Mouse (Mus musculus) cortical plate, adult 2 months (tissue): Measurements from ENCODE around the gene Rgp1. TPM values are rescaled to one million over a fixed set of nuclear protein-coding genes. Genes with fewer than 3 reads are reported as not detected.
A peak's percentile ranks its signal among the peaks of the same experiment; 100 is the strongest.

ENCODE experiments used
- H3K27ac ChIP-seq: fragments of 200-500 bp; 2 replicates; pipeline ENCODE4 v1.5.1; 2012; ENCODE audit warnings: low read length, control low read depth, inconsistent platforms; ENCODE audit not compliant: insufficient read depth
- H3K4me1 ChIP-seq: fragments of 200-500 bp; 2 replicates; pipeline ENCODE4 v1.6.1; 2011; ENCODE audit warnings: low read length; ENCODE audit not compliant: control insufficient read depth, insufficient read depth
- H3K4me3 ChIP-seq: fragments of 200-500 bp; 2 replicates; pipeline ENCODE4 v1.5.1; 2011; ENCODE audit warnings: mild to moderate bottlenecking, low read length, control low read depth; ENCODE audit not compliant: insufficient read depth
- CTCF ChIP-seq: fragments of 200-500 bp; IDR thresholded peaks from 2 replicates; pipeline ENCODE4 v1.5.1; 2011; ENCODE audit warnings: mild to moderate bottlenecking, control low read depth, low read length; ENCODE audit not compliant: insufficient read depth; ENCODE audit errors: extremely low read depth
- POLR2A ChIP-seq: fragments of 200-500 bp; IDR thresholded peaks from 2 replicates; pipeline ENCODE4 v1.6.1; 2011; ENCODE audit warnings: mild to moderate bottlenecking, low read length, control low read depth; ENCODE audit not compliant: insufficient read depth; ENCODE audit errors: extremely low read depth
- polyA plus RNA-seq: library from polyadenylated mRNA; depleted of rRNA; stranded (reverse); fragments of >200 nt; gene quantifications from 2 replicates; pipeline ENCODE4 v1.2.3, GENCODE M21; 2012

The Rgp1 gene
- polyA plus RNA-seq, 1 experiment = 38.8 TPM

DNA sequence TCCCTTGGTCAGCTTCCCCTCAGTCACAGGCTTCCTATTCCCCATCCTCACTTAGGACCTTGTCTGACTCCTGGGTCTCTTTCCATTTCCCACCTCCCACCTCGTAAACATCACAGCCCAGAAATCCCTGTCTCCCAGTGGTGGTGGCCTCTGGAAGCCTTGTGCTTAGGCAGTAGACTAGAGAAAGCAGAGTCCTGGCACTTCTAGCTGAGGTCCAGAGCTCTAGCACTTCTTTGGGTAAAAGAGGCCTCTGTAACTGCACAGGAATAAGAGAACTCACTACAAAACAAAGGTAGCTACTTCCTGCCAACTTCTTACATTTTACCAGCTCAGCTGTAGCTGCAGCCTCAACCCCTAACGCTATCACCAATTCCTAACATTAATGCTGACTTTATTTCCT is 17.5 kb upstream of the Rgp1 start:
- peak overlapping the region; percentile 15 for H3K4me3 ChIP-seq
- H3K4me1 ChIP-seq = peaks cover 10% of the 10 kb centered on the region

DNA sequence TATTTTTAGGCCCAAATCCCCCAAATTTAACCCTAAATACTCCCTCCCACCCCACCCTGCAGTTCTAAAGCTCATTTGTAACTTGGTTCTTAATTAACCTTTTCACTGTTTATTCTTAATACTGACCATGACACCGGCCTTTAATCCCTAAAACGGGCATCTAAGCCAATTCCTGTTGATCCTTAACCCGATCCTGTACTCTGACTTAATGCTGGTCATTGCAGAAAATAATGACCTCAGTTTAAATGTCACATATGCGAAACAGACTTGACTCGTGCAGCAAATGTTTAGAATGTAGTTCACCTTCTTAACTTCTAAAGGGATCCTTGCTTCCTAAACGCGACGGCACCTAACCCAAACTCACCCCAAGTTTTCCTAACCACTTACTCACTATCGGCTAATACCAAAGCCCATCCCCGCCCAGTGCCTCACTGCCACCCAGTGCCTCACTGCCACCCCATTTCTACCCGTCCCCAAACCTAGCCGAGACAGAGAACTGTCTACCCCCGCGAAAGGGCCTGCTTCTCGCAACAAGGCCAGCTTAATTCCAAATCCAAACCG is 17.0 kb upstream of the Rgp1 start:
- TF ChIP-seq CTCF = no peak
- TF ChIP-seq POLR2A = no peak
- peak overlapping the region; percentile 71 for H3K4me3 ChIP-seq
- peaks cover 10% of the 10 kb centered on the region for H3K4me1 ChIP-seq
- H3K27ac ChIP-seq = peak overlapping the region; percentile 30

More for the DNA sequence above, 17.5 kb upstream of the Rgp1 start:
- TF ChIP-seq POLR2A = no peak
- H3K27ac ChIP-seq = no peak overlapping the region

DNA sequence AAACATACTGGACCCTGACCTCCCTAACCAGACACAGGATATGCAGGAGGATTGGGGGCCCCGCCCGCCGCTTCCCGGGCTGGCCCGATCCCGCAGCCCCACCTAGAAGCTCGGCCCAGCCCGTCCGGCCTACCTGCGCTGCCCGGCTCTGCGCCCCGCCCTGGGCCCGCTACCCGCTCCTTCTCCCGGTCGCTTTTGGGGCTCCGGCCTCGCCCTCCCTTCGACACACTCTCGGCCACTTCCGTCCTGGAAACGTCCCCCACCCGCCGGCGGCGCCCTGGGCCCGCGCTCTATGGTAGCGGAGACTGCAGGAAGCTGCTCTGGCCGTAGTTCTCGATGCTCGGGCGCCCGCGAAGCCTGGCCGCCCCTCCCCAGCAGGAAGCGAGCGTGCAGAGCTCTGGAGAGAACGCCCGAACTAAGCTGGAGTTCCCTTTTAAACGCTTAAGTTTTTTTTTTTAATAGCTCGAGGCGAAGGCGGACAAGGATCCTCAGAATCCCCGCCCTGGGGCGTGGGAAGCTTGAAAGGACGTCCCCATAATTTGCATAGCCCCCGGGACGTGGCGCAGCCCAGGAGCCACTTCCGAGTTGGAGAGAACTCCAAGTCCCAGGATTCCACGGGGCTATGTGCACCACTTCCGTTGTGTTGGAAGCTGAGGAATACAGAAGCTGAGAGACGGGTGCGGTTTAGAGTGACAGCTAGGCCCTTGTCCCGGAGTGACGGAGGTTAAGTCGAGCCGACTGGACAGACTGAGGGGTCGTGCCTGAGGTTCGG is 16.3 kb upstream of the Rgp1 start, which contains the start of the genes Creb3 and Tln1:
Gene Creb3 (plus strand): TSS at position 336 of the 772 bp plus-strand sequence.
Gene Tln1 (minus strand): TSS at position 695 of the 772 bp plus-strand sequence.
- H3K4me1 ChIP-seq = peaks cover 10% of the 10 kb centered on the region
- peak within 1 kb of the TSS; percentile 71 for H3K4me3 ChIP-seq
- H3K27ac ChIP-seq = peak within 1 kb of the TSS; percentile 30
- TF ChIP-seq CTCF = no peak
- peak; percentile 90 for TF ChIP-seq POLR2A

DNA sequence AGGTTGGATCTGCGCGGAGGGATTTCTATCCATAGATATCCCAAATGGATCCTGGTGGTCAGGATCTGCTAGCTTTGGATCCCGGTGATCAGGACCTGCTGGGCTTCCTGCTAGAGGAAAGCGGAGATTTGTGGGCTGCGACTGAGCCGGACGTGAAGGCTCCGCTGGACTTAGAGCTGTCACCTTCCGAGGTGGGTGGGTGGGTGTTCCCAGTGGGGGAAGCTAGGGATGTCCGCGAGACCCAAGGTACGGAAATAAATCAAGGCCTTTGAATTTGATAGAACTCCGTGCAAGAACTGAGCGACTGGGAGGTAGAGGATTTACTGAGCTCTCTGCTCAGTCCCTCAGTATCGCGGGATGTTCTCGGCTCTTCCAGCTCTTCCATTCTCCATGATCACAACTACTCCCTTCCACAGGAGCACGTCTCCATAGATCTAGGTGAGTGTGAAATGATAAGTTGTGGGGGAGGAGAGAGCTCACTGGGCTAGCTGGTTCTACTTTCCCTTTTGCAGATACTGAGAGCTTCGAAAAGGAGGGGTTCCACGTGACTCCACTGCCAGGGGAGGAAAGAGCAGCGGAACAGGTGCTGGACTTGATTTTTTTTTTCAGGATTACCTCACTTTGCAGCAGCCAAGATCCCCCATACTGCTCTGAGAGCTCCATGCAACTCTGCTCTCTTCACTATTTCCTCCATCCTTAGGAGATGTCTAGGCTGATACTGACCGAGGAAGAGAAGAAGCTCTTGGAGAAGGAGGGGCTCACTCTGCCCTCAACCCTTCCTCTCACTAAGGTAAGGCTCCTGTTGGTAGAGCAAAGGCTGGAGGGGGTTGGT is 15.5 kb upstream of the Rgp1 start:
- TF ChIP-seq CTCF (no peak), POLR2A (no peak)
- Histone ChIP-seq H3K4me3 (peak overlapping the region; percentile 71), H3K4me1 (peaks cover 10% of the 10 kb centered on the region), H3K27ac (no peak overlapping the region)

DNA sequence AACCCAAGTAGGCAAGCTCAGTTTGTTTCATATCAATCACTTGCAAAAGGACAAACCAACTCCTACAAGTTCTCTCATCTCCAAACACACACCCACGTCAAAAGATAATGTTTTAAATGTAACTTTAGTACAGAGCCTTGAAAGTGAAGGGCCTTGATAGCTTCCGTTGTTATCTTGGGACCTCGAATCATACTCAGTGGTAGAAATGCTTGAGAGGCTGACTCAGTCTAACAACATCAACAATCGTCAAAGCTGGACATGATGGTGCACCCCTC is 15.0 kb upstream of the Rgp1 start:
- Histone ChIP-seq H3K4me3 (peak overlapping the region; percentile 71; the same call in 1 of the 2 replicates), H3K27ac (no peak overlapping the region), H3K4me1 (peaks cover 8% of the 10 kb centered on the region)
- TF ChIP-seq POLR2A = no peak
- TF ChIP-seq CTCF = no peak

DNA sequence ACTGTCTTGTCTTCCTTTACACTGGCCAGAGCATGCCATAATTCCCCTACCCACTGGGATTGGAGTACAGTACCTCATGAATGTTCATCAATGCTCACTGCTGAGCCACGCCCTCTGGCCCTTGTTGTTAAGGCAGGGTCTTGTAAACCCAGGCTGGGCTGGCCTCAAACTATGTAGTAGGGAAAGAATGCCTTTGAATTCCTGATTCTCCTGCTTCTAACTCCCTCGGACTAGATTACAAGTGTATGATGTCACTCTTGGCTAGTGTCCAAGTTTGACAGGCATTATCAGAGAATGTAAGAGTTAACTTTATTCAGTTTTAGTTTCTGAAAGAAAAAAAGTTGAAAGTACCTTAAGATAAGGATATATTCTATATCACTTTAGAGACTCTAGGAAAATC is 14.3 kb upstream of the Rgp1 start:
- H3K4me3 ChIP-seq = peak overlapping the region; percentile 71; the same call in 1 of the 2 replicates
- H3K27ac ChIP-seq = no peak overlapping the region
- TF ChIP-seq CTCF (no peak), POLR2A (no peak)
- H3K4me1 ChIP-seq = peaks cover 8% of the 10 kb centered on the region

DNA sequence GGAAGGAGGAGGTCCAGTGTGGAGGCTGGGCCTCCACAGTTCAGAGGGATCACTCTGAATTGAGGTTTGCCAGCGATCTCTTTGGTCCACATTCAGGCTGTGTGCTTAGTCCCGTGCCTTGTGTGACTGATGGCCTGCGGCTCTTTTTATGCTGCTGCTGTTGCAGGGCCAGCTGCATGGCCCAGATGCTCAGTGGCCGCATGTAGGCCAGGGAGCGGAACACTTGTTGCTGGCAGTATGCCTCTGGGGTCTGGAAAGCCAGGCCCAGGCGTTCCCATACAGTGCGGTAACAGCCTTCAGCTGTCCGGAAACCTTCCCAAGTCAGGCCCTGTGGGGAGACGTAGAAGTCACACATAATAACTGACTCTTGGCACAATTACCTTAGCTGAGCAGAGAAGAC is 11.4 kb upstream of the Rgp1 start:
- TF ChIP-seq CTCF (no peak), POLR2A (no peak)
- Histone ChIP-seq H3K4me3 (no peak overlapping the region), H3K27ac (no peak overlapping the region), H3K4me1 (peaks cover 6% of the 10 kb centered on the region)

DNA sequence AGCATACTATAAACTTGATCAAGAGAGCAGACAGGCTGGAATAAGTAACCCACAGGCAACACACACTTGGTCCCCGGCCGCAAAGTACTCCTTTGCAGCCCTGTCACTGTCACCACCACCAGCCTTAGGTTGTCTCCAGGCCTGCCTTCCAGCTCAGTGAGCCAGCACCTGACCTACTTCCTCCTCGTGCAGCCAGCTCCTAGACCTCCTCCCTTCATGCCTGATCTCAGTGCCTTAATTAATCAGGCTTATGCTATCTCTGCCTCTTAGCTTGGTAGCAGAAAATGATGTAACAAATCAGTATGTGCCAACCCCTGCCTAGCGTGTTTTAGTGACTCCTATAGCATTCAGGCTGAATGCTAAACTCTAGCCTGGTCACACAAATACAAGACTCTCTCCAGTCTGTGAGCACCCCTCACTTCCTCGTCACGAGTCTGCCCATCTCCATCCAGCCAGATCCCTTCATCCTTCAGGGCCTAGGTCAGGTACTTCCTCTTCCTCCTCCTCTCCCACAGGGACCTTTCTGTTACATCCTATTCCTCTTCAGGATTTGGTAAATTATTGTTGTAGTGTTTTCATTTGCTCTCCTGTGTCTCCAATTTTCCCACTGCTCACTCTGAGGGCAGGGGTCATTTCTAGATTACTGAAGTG is 7.0 kb upstream of the Rgp1 start:
- no peak for TF ChIP-seq CTCF
- no peak for TF ChIP-seq POLR2A
- H3K4me3 ChIP-seq = no peak overlapping the region
- H3K4me1 ChIP-seq = peaks cover 4% of the 10 kb centered on the region; the same call in 1 of the 2 replicates
- H3K27ac ChIP-seq = no peak overlapping the region

DNA sequence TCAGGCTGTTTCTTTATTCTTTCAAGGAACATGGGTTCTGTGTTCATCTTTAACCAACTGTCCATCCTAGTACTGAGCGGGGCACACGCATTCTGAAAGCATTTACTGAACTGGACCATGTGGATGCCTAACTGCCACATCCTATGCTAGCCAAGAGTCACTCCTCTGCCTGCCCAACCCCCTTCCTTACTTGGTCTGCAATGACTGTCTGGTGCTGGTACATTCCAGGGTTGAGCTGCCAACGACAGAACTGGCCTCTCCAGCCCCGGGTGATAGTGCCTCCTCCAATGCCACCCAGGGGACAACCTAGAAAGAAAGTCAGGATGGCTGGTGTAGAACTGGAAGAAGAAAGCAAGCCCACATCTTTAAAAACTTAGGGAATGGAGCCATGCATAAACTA is 5.0 kb upstream of the Rgp1 start:
- Histone ChIP-seq H3K4me1 (peaks cover 10% of the 10 kb centered on the region; the same call in 1 of the 2 replicates), H3K4me3 (no peak overlapping the region), H3K27ac (no peak overlapping the region)
- TF ChIP-seq CTCF (no peak), POLR2A (no peak)
